Mouse (Mus musculus) Muller cell, postnatal 12 days (primary cell): ENCODE measurements around the gene Gzmd.

ENCODE experiments used
- DNase-seq: peaks from one replicate; pipeline ENCODE4 v3.0.0-alpha.2; 2015; ENCODE audit errors: inconsistent ontology term

Gene Gzmd

GRCm38 (mm10) chr14:56082016-56082415, 50.4 kb downstream of the Gzmd start:
- no peak for DNase-seq
